Mouse (Mus musculus) embryo, embryonic 11 days (tissue): ENCODE results near the gene Gm33543.

Source experiments
- DNase-seq: peaks from one replicate; pipeline ENCODE4 v3.0.0-alpha.2; 2015

Gene Gm33543

GRCm38 (mm10) chr10:95842789-95843637 lies at the start of gene Gm33543:
Gene Gm33543, minus strand, starts transcription at chr10:95842930.
- DNase-seq = no peak

GRCm38 (mm10) chr10:95892132-95892531 lies 49.4 kb upstream of the Gm33543 start:
- no peak for DNase-seq

GRCm38 (mm10) chr10:95891214-95891960 lies 48.7 kb upstream of the Gm33543 start:
- DNase-seq = no peak

- DNase-seq = no peak
Measured at GRCm38 (mm10) chr10:95883761-95884517, 41.2 kb upstream of the Gm33543 start.

GRCm38 (mm10) chr10:95882036-95882435 lies 39.3 kb upstream of the Gm33543 start:
- no peak for DNase-seq

GRCm38 (mm10) chr10:95879983-95880934 lies 37.5 kb upstream of the Gm33543 start:
- DNase-seq = no peak

GRCm38 (mm10) chr10:95870782-95871181 lies 28.1 kb upstream of the Gm33543 start:
- no peak for DNase-seq

- DNase-seq = no peak
Measured at GRCm38 (mm10) chr10:95868348-95868747, 25.6 kb upstream of the Gm33543 start.

GRCm38 (mm10) chr10:95867596-95867995 lies 24.9 kb upstream of the Gm33543 start:
- DNase-seq = no peak

- DNase-seq = peak; percentile 35
Measured at GRCm38 (mm10) chr10:95864349-95865124, 21.8 kb upstream of the Gm33543 start.

GRCm38 (mm10) chr10:95862664-95863063 lies 19.9 kb upstream of the Gm33543 start:
- DNase-seq = no peak

- peak; percentile 81 for DNase-seq
Measured at GRCm38 (mm10) chr10:95858164-95858563, 15.4 kb upstream of the Gm33543 start.

GRCm38 (mm10) chr10:95855411-95855810 lies 12.7 kb upstream of the Gm33543 start:
- no peak for DNase-seq

- no peak for DNase-seq
Measured at GRCm38 (mm10) chr10:95850504-95850903, 7.8 kb upstream of the Gm33543 start.

GRCm38 (mm10) chr10:95846739-95847138 lies 4.0 kb upstream of the Gm33543 start:
- no peak for DNase-seq

- DNase-seq = no peak
Measured at GRCm38 (mm10) chr10:95846281-95846680, 3.6 kb upstream of the Gm33543 start.

GRCm38 (mm10) chr10:95843878-95844277 lies 1.1 kb upstream of the Gm33543 start:
- DNase-seq = no peak

GRCm38 (mm10) chr10:95841241-95841640 lies 1.5 kb downstream of the Gm33543 start:
- DNase-seq = no peak

- DNase-seq = no peak
Measured at GRCm38 (mm10) chr10:95839803-95840202, 2.9 kb downstream of the Gm33543 start.

- DNase-seq = no peak
Measured at GRCm38 (mm10) chr10:95839036-95839435, 3.7 kb downstream of the Gm33543 start.
